Mouse (Mus musculus) telencephalon, adult 2 months (tissue): ENCODE results near the gene Tmem131.

Experiments
- DNase-seq: peaks from one replicate; pipeline ENCODE4 v3.0.0-alpha.2; 2011; ENCODE audit warnings: low read depth, low spot score

Gene Tmem131

DNA sequence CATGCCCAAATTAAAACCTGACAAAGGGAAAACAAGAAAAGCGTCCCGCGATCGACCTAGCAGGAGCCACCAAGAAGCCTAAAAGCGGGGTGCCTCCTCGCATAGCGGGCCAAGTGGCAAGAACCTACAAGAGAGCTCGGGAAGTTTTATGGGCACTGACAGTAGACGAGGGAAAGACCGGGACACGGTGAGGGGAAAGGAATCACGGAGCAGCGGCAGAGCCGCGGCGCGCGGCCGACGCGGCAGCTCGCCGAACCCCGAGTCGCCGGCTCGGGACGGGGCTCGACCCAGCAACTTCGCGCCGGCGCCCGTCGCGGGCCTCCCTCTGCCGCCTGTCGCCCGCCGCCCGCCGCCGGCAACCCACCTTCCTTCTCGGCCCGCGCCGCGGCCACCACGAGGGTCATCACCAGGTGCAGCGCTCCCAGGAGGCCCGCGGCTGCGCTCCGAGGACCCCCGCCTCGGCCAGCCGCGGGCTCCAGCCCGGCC lies 4.6 kb downstream of the Tmem131 start:
- no peak for DNase-seq

DNA sequence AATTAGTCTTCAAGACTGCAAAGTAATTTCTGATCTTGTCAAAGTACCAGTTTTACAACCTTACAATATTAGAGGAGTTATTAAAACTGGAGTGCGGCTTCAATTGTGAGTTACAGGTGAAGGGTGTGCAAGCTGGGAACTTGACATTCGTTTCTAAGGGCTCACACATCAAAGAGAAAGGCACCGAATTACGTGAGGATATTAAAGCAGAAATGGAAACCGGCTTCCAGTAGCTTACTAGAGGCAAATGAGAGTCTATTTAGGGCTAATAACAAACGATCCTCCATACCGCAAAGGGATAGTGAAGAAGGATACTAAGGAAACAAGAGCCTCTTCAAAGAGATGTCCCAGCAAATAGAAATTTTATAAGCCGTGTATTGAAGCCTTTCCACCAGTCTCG lies 5.1 kb downstream of the Tmem131 start:
- no peak for DNase-seq

DNA sequence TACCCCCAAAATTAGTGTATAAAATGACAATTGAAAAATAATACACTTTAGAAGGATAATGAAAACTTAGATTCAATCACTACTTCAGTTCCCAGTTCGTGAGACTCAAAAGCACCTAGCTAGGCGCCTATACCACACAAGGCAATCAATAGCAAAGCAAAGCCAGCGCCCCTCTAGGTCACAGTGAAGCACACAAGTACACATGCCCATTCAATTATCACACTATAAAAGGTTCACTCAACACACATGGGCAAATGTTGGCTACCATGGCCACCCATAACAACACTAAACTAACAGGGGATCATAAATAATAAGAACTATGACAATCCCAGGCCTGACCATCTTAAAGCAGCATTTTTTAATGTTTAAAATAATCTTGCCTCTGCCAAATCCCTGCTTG lies 5.8 kb downstream of the Tmem131 start:
- no peak for DNase-seq

DNA sequence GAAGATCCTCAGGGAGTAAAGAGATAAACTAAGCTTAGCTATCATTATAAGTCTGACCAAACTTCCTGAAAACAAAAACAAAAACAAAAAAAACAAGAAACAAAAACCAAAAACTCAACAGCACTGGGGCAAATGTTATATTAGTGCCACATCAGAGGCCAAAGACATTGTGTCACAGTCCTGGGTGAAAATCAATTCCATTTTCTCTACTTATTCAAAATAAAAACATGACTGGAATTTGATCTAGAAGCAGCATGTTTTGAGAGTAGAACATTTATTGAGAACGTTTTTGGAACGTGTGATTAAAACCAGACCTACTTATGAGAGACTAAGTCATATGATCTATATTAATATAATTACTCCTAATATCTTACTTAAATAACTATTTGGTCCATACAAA lies 6.5 kb downstream of the Tmem131 start:
- no peak for DNase-seq

DNA sequence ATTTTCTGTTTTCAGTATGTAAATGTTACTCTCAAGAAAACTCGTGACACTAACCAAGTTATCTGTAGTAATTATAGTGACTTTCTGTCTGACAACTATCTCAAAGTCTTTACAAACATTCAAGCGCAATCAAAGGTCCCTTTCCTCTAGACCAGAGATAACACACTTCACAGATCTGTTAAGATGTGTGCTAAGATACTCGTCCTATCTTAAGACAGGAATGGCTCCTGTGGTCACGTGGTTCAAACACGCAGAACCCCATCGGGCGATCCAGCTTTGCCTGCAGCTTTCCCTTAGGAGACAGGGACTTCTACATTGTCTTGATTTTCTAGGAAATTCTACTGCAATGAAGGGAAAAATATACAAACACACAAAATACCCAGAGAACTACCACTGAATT lies 6.9 kb downstream of the Tmem131 start:
- no peak for DNase-seq

DNA sequence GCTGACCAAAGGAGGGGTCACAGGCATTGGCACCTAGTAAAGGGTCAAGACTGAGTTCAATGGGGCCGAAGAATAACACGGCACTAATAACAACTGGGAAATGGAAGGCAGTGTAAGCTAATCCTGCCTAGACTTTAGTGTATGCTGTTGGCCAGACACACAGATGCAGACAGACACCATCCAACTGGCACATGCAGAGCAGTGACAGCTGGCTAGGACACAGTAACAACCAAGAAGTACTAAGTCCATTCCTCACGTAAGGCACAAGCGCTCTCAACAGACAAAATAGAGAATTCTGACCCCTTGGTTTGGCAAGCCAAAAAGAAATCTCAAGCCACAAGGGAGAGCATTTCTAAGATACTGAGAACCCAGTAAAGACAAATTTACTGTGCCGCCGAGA lies 8.7 kb downstream of the Tmem131 start:
- DNase-seq = no peak

DNA sequence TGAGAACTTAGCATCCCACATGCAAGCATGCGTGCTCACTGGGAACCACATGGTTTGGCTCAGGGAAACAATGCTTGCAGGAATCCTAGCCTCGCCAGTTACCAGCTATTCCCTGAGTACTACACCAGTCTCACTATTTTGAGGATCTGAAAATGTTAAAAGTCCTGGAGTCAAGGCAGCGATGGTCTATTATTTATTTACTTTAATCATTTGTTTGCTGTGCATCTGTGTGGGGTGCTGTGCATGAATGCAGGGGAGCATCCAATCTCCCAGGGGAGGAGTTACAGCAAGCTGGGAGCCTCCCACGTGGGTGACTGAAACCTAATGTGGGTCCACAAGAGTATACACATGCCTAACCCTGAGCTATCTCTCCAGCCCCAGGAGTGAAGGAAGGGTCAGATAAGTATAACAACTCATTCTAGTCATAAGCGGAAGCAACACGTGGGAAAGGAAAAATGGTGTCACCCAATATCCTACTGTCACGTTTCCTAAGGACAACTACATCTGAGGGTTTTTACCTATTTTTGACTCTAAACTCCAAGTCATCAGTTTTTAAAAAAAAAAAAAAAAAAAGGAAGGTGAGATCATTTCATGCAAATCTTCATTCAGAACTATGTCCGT lies 9.4 kb downstream of the Tmem131 start:
- DNase-seq = no peak

DNA sequence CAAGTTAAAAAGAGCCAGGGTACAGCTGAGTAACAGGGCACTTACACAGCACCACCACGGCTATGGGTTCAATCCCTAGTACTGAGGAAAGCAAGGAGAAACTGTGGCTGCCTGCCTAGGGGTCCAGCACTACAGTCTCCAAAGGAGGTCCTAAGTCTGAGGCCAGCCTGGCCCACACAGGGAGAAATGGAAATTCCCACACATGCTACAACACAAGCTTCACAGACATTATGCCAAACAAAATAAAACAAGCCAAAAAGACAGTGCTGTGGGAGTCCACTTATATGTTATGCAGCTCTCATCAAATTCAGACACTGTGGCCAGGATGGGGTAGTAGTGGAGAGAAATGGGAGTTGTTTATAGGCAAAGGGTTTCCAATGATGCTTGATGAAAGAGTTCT lies 11.2 kb downstream of the Tmem131 start:
- no peak for DNase-seq

DNA sequence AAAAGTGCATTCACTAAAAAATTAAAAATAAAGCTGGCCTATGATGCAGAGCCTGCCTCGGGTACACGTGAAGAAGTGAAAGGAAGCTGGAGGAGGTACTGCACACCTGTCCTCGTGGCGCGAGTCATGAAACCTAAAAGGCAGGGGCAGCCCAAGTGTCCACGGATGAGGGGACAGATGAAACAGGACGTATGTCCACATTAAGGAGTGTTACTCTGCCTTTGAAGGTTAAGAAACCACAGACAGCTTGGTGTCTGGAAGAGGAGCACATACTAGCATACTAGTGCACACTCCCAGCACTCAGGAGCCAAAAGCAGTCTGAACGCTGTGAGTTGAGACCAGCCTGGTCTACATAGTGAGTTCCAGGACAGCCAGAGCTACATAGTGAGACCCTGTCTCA lies 12.6 kb downstream of the Tmem131 start:
- no peak for DNase-seq

DNA sequence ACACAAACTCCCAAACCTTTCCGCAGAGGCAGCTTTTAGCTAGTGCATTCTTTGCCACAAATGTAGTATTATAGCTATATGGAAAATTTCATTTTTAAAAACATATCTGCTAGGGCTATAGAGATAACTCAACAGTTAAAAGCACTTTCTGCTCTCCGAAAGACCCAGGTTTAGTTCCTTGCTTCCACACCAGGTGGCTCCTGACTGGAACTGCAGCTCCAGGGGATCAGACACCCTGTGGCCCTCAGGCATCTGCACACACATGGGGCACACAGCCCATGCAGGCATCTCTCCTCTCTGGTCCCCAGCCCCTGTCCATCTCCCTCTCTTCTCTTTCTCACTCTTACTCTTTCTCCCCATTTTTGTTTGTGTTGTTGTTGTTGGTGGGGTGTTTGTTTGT lies 13.5 kb downstream of the Tmem131 start:
- DNase-seq = no peak

DNA sequence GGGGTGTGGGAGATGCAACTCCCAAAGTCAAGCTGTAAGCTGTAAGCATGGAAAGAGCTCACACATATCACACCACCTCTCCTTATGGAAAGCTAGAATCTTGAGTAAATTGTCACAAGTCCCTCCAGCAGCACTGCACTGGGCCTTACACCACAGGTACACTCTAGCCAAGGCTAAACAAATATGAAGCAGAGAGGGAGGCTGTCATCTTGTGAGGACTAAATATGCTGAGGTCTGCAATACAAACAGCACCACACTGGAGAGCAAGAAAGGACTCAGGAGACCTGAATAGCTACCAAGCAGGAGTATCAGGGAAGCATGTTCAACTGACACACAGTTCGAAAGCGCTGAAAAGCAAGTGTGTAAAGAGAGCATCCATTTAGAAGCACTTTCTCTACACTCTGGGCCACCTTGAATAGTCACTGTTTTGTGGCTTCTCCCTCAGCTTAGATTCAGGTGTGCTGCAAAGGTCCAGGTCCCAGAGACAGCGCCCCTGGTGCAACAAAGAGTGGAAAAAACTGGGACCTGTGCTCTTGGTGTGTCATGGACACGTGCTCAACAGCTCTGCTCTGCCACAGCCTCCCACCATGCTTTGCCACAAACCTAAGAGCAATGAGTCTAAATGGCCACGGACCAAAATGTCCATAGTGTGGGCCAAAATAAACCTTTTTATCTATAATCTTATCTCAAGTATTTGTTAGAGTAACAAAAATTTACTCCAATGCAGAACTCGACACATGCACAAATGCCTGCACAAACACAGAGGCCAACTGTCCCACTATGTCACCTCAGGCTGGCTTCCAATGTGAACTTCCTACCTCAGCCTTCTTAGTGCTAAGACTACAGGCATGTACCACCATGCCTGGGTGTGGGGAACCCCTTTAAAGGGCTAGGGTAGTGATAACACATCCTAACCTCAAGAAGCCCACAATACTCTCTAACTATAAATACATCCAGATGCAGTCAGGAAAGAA lies 14.8 kb downstream of the Tmem131 start:
- DNase-seq = no peak

DNA sequence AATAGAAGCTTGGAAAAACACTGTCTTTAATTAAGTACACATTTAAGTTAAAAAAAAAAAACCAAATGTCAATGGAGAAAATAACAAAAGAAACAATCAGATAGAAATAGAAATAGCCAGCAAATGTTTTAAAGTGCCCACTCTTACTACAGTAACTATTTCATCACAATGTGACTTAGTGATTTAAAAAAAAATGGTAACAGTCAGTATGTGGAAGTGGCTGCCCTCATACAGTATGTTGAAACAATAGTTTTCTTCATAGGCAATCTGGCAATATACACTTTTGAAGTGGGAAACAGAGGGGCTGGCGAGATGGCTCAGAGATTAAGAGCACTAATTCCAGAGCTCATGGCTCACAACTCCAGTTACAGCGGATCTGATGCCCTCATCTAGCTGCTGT lies 15.9 kb downstream of the Tmem131 start:
- DNase-seq = no peak

DNA sequence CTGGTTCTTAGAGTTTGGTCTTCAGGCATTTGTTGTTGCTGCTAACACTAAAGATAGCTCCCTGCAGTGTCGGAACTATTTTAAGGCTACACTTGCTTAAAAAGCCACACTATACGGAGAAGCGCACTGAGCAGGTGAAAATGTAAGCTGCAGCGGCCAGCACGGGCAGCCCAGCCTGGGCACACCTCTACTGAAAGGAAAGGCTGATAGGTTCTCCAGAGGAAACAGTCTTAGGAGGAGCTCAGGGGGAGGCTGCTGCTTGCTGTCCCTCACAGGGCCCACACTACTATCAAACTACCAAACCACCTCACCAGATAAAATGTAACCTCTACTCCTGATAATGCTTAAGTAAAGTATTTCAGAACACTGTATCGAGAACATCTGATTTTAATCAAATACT lies 16.7 kb downstream of the Tmem131 start:
- no peak for DNase-seq

DNA sequence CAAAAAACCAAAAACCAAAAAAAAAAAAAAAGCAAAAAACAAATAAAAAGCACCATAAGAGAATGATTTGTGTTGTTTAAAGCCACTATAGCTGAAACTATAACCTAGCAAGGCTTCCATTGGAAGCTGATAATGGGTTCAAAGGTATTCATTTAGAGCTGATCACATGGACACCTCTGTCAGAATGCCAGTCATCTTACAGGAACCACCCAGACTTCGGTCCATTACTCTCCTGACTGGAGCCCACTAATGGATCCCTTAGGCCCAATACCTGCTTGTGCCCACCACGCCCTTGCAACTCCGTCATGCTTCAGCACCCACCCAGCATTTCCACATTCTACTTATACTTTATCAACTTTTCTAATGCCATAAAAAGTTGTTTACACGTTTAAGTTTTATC lies 17.2 kb downstream of the Tmem131 start:
- no peak for DNase-seq

DNA sequence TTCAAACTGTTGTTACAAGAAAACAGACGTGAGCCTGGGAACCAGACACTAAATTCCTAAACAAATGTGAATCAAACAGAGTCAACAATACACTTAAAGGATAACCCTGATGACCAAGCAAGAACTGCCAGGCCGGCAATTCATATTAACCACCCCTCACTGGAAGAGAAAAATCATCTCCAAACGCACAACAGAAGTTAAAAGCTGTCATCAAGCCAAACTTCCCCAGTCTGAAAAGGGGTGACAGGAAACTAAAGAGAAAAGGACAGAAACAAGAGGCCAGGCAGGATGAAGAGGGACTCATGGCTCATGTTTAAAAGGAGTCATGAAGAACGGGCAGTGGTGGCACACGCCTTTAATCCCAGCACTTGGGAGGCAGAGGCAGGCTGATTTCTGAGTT lies 17.7 kb downstream of the Tmem131 start:
- DNase-seq = no peak

DNA sequence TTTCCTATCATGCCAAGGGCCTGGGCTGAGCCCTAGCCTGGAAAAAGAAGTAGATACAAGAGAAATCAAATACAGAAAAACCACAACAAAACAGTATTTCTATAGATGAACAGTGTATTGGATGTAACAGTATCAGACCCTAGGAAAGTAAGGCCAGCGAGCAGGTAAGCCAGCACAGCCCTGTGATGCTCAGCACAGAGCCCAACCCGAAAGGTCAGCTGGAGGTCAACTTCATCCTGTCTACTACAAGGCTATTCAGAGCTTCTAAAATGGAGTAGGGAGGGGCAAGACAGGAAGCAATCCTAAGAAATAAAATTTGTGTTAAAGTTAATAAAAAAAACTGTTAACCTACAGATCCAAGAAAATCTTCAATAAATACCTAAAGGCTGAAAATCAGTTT lies 18.6 kb downstream of the Tmem131 start:
- DNase-seq = no peak

DNA sequence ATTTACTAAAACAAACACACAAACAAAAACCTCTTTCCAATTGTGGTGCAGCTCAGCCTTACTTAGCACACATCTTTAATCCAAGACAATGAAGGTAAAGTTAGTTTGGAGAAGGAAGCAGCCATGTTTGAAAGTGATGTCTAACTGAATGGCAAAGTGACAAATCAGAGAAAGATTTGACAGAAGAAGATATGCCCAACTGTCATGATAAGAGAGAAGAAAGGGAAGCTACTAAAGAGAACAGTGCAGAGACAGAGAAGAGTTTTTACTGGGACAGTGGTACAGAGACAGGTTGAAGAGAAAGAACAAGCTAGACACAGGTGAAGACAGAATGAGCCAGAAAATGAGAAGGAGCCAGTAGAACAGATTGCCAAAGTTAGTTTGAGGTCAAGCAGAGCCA lies 19.6 kb downstream of the Tmem131 start:
- no peak for DNase-seq

DNA sequence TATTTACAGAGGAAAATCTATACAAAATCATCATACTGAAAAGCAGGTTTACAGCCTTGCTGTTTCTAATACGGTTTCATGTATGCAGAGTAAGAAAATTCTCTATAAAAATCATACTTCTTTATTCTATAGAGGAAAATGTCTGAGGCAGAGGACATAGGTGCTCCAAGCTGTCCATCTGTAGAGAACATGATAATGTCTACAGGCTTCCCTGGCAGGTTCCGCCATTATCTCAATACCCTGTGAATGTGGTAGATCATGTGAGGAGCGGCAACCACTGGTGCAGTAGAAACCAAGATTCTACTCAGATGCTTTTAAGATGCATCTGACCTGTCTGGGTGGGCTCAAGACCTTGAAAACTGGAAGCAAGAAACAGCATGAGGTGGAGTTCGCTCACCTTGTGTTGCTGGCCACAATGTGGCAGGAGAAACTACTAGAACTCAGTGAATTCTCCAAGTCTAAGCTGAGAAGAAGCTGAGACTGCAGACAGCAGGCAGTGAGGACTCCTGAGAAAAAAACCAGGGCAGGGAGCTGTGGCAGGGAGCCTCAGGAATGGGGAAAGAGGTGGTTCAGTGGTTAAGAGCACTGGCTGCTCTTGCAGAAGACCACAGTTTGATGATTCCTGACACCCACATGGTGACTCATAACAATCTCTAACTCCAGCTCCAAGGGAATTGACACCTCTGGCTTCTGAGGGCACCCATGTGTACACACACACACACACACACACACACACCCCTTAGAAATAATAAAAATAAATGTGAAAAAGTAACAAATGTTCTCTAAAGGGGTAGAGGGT lies 20.6 kb downstream of the Tmem131 start:
- no peak for DNase-seq

DNA sequence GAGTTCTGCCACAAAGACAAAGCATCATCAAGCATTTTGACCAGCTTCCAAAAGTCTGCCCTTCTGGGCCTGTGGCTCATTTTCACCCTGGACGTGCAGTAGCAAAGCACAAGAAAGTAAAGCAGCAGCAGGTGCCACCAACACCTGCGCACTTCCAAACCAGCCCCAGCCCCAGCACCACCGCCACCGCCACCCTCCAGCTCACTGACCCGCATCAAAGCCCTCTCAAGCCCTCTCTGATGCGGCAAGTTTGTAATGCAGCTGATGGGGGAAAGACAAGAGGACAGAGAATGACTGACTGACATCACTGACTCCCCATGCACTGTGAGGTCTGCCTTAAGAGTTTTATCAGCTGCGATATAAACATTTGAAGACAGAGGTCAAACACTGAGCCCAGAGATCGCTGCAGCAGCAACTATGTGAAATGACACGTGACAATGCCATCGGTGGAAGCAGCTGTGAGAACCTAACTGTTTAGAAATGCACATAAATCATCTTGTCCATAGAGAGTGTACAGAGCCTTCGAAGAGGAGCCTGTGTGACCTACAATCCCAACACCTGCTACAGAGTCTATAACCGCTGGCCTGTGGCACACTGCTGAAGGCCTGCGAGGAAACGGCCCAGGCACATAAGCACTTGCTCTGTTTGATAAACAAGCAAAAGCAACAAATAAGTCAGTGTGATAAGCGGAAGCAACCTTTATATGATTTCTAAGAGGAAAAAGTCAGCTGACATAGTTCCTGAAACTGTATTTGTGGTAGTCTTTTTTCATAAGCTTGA lies 21.7 kb downstream of the Tmem131 start:
- DNase-seq = no peak

DNA sequence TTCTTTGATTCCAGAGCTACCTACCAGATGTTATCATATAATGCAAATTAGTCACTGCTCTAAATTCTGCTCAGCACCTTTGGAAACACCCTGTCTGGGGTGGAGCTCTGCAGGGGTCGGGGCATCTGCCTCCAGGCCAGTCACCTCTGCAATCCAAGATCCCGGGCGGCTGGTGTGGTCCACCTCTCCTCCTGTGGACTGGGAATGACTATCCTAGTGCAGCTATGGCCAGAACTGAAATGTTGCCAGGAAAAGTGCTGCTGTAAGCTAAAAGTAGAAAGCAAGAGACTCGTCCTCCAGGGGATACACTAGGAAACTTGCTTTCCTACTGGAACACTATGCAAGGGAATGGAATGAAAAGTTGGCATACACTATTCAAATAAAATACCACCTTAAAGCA lies 22.7 kb downstream of the Tmem131 start:
- no peak for DNase-seq

DNA sequence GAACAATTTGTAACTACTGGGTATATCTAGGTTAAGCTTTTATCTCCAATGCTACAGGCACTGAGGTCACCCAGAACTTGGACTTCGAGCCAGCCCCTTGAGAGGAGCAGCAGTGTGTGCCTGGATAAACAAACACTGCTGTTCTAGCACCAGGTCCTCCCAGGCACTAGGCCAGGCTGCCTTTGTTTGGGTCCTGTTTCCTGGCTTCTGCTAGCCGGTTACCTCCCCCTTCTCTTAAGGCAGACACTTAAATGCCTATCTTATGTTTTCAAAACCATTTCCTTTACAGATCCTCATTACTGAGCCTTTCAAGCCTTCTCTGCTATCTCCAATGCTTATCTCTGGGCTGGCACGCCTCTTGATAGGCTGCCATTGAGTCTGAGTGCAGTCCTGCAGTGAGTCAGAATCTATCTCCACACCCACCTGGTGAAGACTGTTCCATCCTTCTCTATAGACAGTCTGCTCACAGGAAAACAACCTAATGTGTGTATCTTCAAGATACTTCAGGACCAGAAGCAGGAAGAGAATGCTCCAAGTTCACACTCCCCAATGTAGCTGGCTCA lies 23.2 kb downstream of the Tmem131 start:
- DNase-seq = no peak
